Mouse (Mus musculus) heart, embryonic 10.5 days (tissue): ENCODE data around the gene Icam1. TPM values are rescaled to one million over a fixed set of nuclear protein-coding genes. Genes with fewer than 3 reads are reported as not detected.

Experiments
- DNase-seq: peaks from one replicate; pipeline ENCODE4 v3.0.0-alpha.2; 2017; ENCODE audit warnings: low spot score
- H3K27ac ChIP-seq: fragments of 300-500 bp; sonication (generic); 2 replicates; pipeline ENCODE4 v1.5.1; 2016; ENCODE audit warnings: mild to moderate bottlenecking
- H3K27me3 ChIP-seq: fragments of 300-500 bp; sonication (generic); 2 replicates; pipeline ENCODE4 v1.6.1; 2016; ENCODE audit warnings: mild to moderate bottlenecking; ENCODE audit not compliant: poor library complexity, insufficient read depth, severe bottlenecking
- H3K36me3 ChIP-seq: fragments of 300-500 bp; sonication (generic); 2 replicates; pipeline ENCODE4 v1.6.1; 2016; ENCODE audit warnings: mild to moderate bottlenecking, moderate library complexity
- H3K4me1 ChIP-seq: fragments of 300-500 bp; sonication (generic); 2 replicates; pipeline ENCODE4 v1.6.1; 2016; ENCODE audit warnings: mild to moderate bottlenecking
- H3K4me3 ChIP-seq: fragments of 300-500 bp; sonication (generic); 2 replicates; pipeline ENCODE4 v1.5.1; 2016; ENCODE audit warnings: mild to moderate bottlenecking, moderate library complexity
- H3K9me3 ChIP-seq: fragments of 300-500 bp; sonication (generic); 2 replicates; pipeline ENCODE4 v1.6.1; 2016; ENCODE audit warnings: mild to moderate bottlenecking, moderate library complexity
- WGBS: fragments of 180-500 bp; shearing (Covaris S2); methylation state at CpG from one replicate; pipeline ENCODE4 v1.1.7; 2016; 5-methylcytosine and 5-hydroxymethylcytosine counted together
- polyA plus RNA-seq: library from polyadenylated mRNA; unstranded; fragments of >200 nt; fragmentation: Nextera tagmentation; extraction: Ambion mirVana; gene quantifications from 2 replicates; pipeline ENCODE4 v1.2.1, GENCODE M21; 2016

The Icam1 gene
- polyA plus RNA-seq, 1 experiment from 2014 or later, result 9.7 TPM

DNA sequence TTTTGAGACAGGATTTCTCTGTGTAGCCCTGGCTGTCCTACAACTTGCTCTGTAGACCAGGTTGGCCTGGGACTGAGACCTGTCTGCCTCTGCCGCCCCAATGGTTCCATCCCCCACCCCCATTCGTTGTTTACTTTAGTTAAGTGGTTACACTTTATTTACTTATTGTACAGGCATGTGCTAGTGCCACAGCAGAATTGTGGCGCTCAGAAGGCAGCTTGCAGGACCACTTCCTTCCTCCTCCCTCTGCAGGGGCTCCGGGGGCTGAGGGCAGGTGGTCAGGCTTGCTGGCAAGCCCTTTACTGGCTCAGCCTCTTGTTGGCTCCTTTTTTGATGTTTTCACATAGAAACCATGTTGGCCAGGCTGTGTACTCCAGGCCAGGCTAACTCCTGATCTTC is 1.4 kb downstream of the Icam1 start:
- peak overlapping the region; percentile 57 for H3K4me3 ChIP-seq
- H3K27me3 ChIP-seq, result peaks cover 60% of the 10 kb centered on the region
- no peak overlapping the region for H3K27ac ChIP-seq
- H3K9me3 ChIP-seq, result no peaks in the 10 kb centered on the region
- H3K36me3 ChIP-seq, result no peaks in the 10 kb centered on the region
- peaks cover 25% of the 10 kb centered on the region for H3K4me1 ChIP-seq
- no peak for DNase-seq
- 27% methylated on average over 4 of the region's 4 CpGs for WGBS

DNA sequence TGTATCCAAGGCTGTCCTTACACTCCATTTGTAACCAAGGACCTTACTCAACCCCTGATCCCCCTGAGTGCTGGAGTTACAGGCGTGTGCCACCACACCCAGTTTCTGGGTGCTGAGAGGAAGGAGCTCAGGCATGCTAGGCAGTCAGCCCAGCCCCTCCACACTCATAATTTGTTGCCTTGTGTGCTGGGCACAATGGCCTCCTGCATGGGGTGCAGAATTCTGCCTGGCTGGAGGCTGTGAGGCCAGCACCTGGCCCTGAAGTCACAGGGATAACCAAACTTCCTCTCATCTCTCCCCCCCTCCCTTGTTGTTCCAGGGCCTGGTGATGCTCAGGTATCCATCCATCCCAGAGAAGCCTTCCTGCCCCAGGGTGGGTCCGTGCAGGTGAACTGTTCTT is 2.8 kb downstream of the Icam1 start:
- Histone ChIP-seq H3K27ac (no peak overlapping the region), H3K4me1 (peaks cover 23% of the 10 kb centered on the region), H3K36me3 (no peaks in the 10 kb centered on the region), H3K27me3 (peaks cover 58% of the 10 kb centered on the region), H3K9me3 (no peaks in the 10 kb centered on the region), H3K4me3 (no peak overlapping the region)
- WGBS, result 80% methylated on average over 2 of the region's 2 CpGs
- no peak for DNase-seq

DNA sequence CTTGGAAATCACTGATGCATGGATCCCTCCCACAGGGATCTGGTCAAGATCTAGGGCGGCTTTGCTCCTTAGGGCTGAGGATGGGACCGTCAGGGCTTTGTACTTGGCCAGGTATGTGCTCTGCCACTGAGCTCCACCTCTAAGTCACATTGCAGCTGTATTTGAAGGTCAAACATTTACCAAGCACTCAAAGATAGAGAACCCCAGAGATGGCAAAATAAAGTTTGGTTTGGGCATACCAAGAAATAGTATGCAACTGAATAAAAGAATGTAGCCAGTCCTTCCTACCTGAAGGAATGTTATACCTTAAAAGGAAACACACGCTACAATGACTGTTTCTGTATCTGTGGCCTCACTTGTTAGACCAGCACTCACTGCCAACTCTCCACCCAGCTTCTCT is 5.6 kb downstream of the Icam1 start:
- peaks cover 43% of the 10 kb centered on the region for H3K27me3 ChIP-seq
- H3K4me1 ChIP-seq, result peaks cover 5% of the 10 kb centered on the region; the same call in 1 of the 2 replicates
- no peak overlapping the region for H3K27ac ChIP-seq
- DNase-seq, result no peak
- no peaks in the 10 kb centered on the region for H3K9me3 ChIP-seq
- H3K36me3 ChIP-seq, result no peaks in the 10 kb centered on the region
- 79% methylated on average over 3 of the region's 3 CpGs for WGBS
- H3K4me3 ChIP-seq, result no peak overlapping the region

DNA sequence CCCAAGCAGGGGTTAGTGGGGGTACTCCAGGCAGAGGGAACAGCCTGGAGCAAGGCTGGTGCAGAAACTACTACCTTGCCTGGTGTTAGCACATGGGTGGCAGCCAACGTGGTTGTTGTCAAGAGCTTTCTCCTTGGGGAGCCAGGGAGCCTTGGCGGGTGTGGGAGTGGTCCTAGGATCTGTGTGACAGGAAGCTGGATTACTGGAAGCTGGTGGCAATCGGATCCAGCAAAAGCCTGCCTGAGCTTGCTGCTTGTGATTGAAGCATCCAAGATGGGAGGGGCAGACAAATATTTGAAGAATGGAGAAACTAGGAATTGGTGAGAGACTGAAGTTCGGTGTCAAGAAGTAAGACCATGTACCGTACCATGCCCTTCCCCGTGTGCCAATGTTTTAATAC is 6.5 kb downstream of the Icam1 start:
- Histone ChIP-seq H3K36me3 (no peaks in the 10 kb centered on the region), H3K9me3 (no peaks in the 10 kb centered on the region), H3K27me3 (peaks cover 43% of the 10 kb centered on the region), H3K4me1 (no peaks in the 10 kb centered on the region), H3K27ac (no peak overlapping the region), H3K4me3 (no peak overlapping the region)
- WGBS, result 53% methylated on average over 6 of the region's 6 CpGs
- DNase-seq, result no peak

DNA sequence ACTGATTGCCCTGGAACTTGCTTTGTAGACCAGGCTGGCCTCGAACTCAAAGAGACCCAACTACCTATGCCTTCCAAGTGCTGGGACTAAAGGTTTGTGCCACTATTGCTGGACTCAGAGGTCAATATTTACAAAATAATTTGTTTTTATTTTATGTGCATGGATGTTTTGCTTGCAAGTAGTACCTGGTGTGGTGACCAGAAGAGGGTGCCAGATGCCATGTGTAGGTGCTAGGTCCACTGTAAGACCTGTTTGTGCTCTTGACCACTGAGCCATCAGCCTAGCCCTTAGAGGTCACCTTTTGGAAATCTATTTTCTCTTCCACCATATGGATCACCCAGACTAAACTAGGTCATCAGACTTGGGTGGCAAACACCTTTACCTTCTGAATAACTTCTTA is 6.9 kb downstream of the Icam1 start:
- 80% methylated on average over 1 of the region's 1 CpGs for WGBS
- H3K4me3 ChIP-seq, result no peak overlapping the region
- H3K27me3 ChIP-seq, result peaks cover 43% of the 10 kb centered on the region
- H3K9me3 ChIP-seq, result no peaks in the 10 kb centered on the region
- no peaks in the 10 kb centered on the region for H3K4me1 ChIP-seq
- no peaks in the 10 kb centered on the region for H3K36me3 ChIP-seq
- DNase-seq, result no peak
- H3K27ac ChIP-seq, result no peak overlapping the region

DNA sequence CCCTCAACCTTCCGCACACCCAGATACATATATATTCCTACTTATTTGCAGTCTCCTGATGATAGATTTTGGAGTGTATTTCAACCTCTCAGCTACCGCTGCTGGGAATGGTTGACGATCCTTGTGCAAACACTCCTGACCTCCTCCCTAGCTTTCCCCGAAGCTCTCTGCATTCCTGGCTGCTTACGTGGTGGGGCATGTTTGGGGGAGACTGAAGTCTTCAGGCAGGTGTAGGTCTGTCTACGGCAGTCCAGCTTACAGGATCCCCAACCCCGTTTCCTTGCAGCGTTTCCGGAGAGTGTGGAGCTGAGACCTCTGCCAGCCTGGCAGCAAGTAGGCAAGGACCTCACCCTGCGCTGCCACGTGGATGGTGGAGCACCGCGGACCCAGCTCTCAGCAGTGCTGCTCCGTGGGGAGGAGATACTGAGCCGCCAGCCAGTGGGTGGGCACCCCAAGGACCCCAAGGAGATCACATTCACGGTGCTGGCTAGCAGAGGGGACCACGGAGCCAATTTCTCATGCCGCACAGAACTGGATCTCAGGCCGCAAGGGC is 9.5 kb downstream of the Icam1 start:
- H3K27me3 ChIP-seq, result peaks cover 50% of the 10 kb centered on the region
- no peak overlapping the region for H3K27ac ChIP-seq
- no peaks in the 10 kb centered on the region for H3K36me3 ChIP-seq
- H3K4me3 ChIP-seq, result no peak overlapping the region
- H3K4me1 ChIP-seq, result peaks cover 13% of the 10 kb centered on the region
- no peaks in the 10 kb centered on the region for H3K9me3 ChIP-seq
- 63% methylated on average over 19 of the region's 19 CpGs for WGBS
- DNase-seq, result no peak

DNA sequence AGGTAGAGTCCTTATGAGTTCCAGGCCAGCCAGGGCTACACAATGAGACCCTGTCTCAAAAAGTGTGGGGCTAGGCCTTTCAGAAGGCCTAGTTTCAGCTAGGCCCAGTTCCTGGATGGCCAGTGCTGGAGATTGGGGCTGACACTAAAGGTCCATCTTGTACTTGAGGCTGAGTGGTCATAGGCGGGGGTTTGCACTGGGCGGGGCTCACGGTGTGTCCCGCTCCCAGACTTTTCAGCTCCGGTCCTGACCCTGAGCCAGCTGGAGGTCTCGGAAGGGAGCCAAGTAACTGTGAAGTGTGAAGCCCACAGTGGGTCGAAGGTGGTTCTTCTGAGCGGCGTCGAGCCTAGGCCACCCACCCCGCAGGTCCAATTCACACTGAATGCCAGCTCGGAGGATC is 11.1 kb downstream of the Icam1 start:
- no peaks in the 10 kb centered on the region for H3K9me3 ChIP-seq
- no peak overlapping the region for H3K27ac ChIP-seq
- no peak for DNase-seq
- WGBS, result 69% methylated on average over 12 of the region's 12 CpGs
- H3K36me3 ChIP-seq, result no peaks in the 10 kb centered on the region
- no peak overlapping the region for H3K4me3 ChIP-seq
- H3K4me1 ChIP-seq, result peaks cover 27% of the 10 kb centered on the region
- peaks cover 59% of the 10 kb centered on the region for H3K27me3 ChIP-seq

DNA sequence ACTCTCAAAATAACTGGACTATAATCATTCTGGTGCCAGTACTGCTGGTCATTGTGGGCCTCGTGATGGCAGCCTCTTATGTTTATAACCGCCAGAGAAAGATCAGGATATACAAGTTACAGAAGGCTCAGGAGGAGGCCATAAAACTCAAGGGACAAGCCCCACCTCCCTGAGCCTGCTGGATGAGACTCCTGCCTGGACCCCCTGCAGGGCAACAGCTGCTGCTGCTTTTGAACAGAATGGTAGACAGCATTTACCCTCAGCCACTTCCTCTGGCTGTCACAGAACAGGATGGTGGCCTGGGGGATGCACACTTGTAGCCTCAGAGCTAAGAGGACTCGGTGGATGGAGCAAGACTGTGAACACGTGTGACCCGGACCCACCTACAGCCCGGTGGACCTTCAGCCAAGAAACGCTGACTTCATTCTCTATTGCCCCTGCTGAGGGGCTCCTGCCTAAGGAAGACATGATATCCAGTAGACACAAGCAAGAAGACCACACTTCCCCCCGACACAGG is 12.0 kb downstream of the Icam1 start:
- H3K27ac ChIP-seq, result no peak overlapping the region
- DNase-seq, result no peak
- H3K9me3 ChIP-seq, result no peaks in the 10 kb centered on the region
- H3K36me3 ChIP-seq, result no peaks in the 10 kb centered on the region
- H3K27me3 ChIP-seq, result peaks cover 69% of the 10 kb centered on the region
- H3K4me1 ChIP-seq, result peaks cover 37% of the 10 kb centered on the region
- WGBS, result 45% methylated on average over 8 of the region's 8 CpGs
- H3K4me3 ChIP-seq, result no peak overlapping the region

DNA sequence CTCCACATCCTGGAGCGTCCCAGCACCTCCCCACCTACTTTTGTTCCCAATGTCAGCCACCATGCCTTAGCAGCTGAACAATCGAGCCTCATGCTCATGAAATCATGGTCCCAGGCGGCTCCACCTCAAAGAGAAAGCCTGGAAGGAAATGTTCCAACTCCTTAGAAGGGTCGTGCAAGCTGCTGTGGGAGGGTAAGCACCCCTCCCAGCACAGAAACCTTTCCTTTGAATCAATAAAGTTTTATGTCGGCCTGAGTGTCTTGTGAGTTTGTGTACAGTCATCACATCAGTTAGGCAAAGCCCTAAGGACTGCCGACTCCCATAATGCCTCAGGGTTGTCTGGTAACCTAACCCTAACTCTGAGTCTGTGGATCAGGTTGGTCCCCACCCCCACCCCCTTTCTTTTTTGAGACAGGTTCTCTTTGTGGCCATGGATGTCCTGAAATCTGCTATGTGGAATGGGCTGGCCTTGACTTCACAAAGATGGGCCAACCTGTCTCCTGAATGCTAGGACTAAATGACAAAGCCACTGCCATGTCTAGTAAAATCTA is 12.8 kb downstream of the Icam1 start:
- 70% methylated on average over 6 of the region's 6 CpGs for WGBS
- no peak for DNase-seq
- H3K36me3 ChIP-seq, result no peaks in the 10 kb centered on the region
- peak overlapping the region; percentile 84; the same call in 1 of the 2 replicates for H3K27ac ChIP-seq
- peaks cover 45% of the 10 kb centered on the region for H3K4me1 ChIP-seq
- H3K4me3 ChIP-seq, result peak overlapping the region; percentile 66; the same call in 1 of the 2 replicates
- H3K9me3 ChIP-seq, result no peaks in the 10 kb centered on the region
- H3K27me3 ChIP-seq, result peaks cover 77% of the 10 kb centered on the region

DNA sequence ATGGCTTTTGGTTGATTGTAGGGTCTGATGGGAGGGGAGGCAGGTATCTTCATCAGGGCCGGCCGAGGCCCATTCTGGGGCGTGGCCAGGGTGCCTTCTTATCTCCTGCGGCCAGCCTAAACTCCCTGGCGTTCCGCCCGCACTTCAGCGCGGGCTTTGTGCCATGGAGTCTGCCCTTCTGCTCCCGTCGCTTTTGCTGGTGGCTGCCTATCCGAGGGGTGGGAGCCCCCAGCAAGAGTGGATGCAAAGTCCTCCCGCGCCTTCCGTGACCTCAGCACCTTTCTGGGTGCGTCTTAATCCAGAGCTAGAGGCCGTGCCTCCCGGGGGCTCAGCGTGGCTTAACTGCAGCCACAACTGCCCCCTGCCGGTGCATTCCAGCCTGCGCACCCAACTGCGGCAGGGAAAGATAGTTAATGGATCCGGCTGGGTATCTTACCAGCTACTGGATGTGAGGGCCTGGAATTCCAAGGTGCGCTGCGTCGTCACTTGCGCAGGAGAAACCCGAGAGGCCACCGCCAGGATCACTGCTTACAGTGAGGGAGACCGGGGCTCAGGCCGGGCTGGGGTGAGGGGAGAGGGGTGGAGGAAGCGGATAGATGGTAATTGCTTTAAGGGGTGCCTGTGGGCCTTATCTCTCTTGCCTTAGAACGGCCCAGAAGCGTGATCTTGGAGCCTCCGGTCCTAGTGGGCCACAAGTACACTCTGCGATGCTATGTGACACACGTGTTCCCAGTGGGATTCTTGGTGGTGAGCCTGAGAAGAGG is 13.7 kb downstream of the Icam1 start, which contains the start of gene Icam4:
Icam4 (plus strand) TSS at position 83 of the 764 bp plus-strand sequence.
- under 1% methylated on average over 37 of the region's 37 CpGs for WGBS
- Histone ChIP-seq H3K4me3 (peak within 1 kb of the TSS; percentile 66), H3K36me3 (no peaks in the 10 kb centered on the region), H3K4me1 (peaks cover 47% of the 10 kb centered on the region), H3K9me3 (no peaks in the 10 kb centered on the region), H3K27me3 (peaks cover 84% of the 10 kb centered on the region), H3K27ac (peak within 1 kb of the TSS; percentile 84)
- DNase-seq, result peak; percentile 93

DNA sequence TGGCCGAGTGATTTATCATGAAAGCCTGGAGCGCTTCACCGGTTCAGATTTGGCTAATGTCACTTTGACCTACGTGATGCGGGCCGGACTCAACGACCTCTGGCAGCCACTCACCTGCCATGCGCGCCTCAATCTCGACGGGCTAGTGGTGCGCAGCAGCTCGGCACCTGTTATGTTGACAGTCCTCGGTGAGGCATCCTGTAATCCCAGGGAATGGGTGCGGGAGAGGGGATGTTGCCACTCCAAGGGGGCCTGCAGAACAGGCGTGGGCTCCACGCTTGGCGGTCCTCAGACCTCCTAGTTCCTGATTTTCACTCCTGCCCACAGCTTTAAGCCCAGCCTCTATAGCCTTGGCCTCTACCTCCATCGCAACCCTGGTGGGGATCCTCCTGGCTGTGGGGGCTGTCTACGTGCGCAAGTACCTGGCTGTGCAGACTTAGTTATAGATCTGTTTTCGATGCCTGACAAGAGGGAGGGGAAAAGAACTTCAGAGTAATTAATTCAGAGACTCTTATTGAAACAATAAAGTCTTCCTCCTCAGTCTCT is 14.3 kb downstream of the Icam1 start:
- Histone ChIP-seq H3K9me3 (no peaks in the 10 kb centered on the region), H3K4me1 (peaks cover 53% of the 10 kb centered on the region), H3K4me3 (peak overlapping the region; percentile 66), H3K27me3 (peaks cover 88% of the 10 kb centered on the region), H3K36me3 (no peaks in the 10 kb centered on the region), H3K27ac (peak overlapping the region; percentile 84; the same call in 1 of the 2 replicates)
- no peak for DNase-seq
- 18% methylated on average over 22 of the region's 22 CpGs for WGBS

DNA sequence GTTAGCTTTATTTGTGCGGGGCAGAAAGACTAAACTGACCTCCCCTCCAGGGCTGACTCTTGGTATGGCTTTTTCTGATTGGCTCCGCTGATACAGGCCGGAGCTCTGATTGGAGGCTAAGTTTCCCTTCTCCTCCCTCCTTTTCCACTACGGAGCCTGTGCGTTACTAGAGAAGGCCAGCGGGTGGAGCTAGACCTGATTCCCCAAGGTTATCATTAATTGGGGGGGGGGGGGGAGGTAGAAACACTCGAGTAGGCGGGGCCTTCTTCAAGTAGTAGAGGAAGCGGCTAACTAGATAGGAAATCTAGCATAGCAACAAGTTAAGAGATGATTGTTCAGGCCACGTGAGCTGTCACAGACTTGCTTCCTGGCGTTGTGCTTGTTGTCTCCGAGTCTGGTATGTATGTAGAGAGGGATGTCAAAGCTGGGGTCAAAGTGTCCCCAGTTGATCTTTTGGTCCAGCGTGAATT is 15.0 kb downstream of the Icam1 start:
- H3K27ac ChIP-seq, result no peak overlapping the region

More for the DNA sequence above, 15.0 kb downstream of the Icam1 start:
- Histone ChIP-seq H3K27me3 (peaks cover 89% of the 10 kb centered on the region), H3K36me3 (no peaks in the 10 kb centered on the region), H3K4me3 (peak overlapping the region; percentile 66), H3K9me3 (no peaks in the 10 kb centered on the region), H3K4me1 (peaks cover 57% of the 10 kb centered on the region)
- peak; percentile 91 for DNase-seq
- WGBS, result under 1% methylated on average over 13 of the region's 13 CpGs
